Mouse (Mus musculus): ENCODE data around the gene Lonp2.

Lonp2 gene

DNA sequence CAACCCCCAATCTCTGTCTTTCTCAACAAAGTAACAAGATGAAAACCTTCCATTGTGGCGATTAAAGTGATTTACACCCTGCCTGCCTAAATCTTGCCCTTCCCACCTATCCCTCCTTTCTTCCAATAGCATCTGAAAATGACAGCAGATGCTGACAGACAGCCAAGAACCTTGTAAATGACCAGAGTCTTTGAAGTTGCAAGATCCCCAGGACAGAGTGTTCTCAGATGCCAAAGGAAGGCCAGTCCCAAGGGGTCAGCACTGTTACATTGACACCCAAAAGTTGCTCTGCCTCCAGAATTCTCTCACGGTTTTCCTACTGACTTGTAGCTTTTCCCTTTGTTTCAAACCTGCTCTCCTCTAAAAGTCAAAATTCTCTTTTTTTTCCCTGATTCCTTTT, 126.0 kb downstream of the Lonp2 start:
- no peak for DNase-seq (ENCODE audit: low spot score)

DNA sequence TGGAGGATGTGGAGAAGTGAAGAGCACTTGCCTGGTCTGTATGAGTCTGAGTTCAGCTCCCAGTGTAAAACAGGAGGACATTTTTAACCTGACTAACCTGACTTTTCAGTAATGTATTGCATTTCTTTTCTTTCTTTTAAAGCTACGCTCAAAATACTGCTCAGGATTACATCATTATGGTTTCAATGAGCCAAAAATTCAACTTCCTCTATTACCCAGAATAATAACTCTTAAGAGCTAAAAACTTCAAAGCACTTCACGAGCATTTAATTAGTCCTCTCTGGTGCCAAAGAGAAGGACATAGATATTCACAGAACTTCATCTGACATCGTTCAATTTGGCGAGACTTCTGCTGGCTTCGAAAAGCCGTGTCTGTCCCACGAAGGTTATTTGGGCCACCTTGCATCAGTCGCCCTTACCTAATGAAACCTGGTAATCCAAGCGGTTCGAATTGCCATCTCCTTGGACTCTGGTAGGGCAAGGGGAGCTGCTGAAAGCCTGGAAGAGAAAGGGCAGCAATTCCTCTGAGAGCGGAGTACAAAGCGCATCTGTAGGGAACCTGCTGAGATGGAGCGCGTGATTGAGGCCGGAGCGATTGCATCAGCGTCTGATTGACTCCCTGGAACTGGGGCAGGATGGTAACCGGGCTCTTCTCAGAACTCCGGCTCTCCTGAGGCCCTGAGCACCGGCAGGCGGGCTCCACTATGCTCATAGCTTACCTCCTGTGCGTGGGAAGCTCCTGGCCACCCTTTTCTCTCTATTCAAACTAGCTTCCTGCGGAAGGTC, 133.3 kb downstream of the Lonp2 start:
- no peak for DNase-seq (ENCODE audit: low spot score)

DNA sequence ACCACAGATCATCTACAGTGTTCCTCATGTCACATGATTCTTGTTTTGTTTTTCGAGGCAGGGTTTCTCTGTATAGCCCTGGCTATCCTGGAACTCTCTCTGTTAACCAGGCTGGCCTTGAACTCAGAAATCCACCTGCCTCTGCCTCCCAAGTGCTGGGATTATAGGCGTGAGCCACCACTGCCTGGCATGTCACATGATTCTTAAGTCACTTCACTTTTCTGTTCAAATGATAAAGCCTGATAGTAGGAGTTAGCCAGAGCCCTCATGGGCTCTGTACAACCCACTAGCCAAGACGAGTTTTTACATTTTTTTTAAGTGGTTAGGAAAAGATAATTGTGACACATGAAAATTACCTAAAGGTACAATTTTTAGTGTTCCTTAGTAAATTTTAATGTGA, 134.8 kb downstream of the Lonp2 start:
- DNase-seq (ENCODE audit: low spot score) = no peak

DNA sequence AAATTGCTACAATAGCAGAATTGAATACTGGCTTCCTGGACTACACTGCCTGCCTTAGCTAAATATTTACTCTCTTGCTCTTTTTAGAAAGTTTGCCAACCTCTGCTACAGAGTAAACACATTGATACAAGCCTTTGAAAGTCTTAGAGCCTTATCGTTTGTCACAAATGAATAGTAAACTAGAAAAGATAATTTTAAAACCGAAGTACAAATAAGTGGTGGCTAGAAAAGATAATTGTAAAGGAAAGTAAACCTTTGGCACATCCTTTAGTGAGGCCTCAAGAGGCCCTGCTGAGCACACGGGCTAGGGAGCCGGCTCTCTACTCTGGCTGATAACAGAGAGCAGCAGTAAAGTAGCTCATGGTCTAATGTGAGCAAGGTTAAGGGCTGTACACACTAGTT, 135.2 kb downstream of the Lonp2 start:
- DNase-seq (ENCODE audit: low spot score) = no peak

DNA sequence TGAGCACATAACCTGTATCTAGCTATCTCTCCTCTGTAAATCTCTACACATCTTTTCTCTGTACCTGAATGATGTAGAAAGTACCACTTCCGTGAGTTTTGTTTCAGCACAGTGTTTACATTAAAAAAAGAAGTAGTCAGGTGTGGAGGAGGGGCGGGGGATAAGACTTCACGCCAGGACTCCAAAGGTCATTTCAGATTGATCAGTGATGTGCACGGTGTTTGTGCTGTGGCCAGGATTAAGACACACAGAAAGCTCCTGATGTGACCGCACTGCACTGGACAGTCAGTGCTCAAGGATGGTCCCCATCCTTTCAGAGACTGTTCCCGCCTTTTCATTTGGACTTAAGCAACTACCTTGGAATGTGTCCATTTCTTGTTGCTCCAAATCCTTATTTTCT, 136.9 kb downstream of the Lonp2 start:
- DNase-seq (ENCODE audit: low spot score) = no peak

DNA sequence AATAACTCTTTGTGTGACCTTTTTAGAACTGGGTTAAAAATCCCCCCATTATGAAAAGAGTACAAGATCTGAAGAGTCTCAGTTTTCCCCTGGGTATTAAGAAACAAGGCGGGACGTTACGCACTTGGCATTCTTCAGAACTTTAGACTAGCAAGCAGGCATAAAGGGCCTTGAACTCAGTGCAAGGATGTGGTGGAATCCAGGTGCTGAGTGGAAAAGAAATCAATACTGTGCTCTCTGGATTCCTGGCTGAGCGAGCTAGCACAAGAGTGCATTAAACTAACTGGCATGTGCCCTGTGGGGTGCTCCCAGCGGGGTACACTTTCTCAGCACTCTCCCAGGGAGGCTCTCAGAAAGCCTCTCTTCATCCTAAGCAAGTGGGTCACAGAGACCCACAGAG, 139.0 kb downstream of the Lonp2 start:
- DNase-seq (ENCODE audit: low spot score) = no peak

DNA sequence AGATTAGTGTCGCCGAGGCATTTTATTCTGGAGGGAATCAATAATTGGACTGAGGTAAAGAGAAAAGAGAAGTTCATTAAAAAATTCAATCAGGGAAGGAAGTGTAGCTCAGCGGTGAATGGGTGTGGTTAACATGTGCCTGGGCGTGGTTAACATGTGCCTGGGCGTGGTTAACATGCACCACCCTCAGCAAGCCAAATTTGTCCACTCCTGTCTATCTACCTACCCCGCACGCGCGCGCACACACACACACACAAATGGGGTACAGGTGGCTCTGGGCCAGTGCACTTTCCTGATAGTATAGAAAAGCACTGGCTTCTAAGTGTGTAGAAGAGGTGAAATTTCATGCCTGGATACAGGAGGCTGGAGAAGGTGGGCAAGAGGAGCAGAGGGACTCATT, 141.3 kb downstream of the Lonp2 start:
- no peak for DNase-seq (ENCODE audit: low spot score)

DNA sequence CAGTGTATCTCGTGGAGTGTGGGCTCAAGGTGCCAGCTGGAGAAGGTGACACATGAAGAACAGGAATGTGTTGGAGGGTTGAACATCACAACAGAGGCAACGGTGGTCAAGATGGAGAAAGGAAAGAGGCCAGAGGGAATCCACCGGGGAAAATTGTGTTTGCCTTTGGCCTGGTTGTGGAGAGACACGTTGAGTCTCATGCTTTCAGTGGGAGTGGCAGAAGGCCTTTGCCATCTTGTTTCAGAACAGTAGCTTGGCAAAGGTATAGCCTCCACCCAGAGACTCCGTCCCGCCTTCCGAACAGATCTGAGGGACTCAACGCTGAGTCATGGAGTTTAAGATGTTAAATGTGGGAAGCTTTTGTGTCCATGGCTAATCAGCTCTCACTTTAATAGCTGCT, 141.8 kb downstream of the Lonp2 start:
- no peak for DNase-seq (ENCODE audit: low spot score)

DNA sequence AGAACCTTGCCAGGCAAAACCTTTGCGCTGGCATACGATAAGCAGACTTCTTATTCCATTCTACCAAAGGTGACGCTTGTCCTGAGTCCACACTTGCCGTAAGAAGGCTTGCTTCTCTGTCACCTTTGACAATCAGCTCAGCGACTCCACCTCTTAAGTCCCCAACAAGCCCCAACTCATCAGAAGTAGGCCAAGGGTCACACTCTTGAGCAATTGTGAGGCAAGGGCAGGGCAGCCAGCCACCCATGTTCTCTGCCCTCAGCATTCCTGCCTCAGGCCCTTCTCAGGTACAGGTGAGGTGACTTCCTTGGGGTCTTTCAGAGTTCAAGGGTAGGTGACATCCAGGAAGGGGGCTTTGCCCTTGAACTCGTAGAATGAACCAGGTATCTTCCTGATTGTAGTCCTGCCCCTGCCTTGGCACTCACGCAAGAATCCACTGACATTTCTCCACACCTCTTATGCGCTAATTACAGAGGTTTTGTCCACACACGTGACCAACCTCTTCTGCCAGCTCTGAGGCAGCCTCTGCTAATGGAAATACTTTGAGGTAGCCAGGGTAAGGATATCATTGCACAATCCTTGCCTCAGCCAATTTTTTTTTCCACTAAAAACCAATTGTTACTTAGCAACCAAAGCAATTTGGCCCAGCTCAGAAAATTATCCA, 142.8 kb downstream of the Lonp2 start:
- no peak for DNase-seq (ENCODE audit: low spot score)

DNA sequence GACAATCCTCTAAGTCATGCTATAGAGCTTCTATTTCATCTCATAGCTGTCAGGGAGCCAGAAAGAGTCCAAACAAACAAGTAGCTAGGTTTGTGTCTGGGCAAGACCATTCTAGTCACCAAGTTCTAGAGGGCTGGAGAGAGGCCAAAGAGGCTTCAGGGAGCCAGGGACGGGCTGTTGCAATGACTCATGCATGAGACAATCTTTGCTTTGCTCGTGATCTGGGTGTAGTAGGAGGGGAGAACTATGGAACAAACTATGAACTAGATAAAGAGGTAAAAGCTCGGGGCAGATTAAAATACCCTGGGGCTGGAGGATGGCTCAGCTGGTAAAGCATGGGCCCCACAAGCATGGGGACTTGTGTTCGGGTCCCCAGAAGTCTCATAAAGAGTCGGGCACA, 144.7 kb downstream of the Lonp2 start:
- peak; percentile 64 for DNase-seq (ENCODE audit: low spot score)

DNA sequence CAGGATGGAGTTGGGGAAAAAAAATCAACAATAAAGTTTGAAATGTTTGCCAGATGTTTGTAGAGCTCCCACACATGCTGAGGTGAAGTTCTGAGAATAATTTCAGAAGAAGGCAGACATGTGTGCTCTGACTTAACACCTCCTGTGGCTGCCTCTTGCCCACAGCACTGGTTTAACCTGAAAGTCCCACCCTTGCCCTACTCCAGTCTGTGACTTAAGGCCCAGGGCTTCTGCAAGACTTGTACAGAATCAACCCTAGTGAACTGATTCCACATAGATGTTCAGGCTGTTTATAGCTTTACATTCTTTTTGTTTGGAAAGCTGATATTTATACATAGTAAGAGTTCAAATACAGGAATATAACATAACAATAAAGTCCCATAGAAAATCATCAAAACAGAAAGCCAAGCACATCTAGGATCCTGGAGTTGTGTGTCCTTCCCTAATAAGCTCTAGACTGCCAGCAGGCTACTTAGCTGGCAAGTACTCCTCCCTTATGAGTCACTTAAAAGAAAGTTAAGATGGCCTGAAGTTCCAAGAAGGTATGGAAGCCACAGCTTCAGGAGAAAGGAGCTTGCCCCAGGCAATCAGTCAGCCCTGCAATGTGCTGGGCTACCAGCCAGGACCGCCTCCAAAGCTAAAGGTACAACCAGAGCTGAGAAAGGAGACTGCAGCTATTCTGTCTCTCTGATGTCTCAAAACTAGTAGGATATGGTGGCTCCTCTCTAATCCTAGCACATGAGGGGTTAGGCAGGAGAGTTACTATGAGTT, 146.3 kb downstream of the Lonp2 start:
- no peak for DNase-seq (ENCODE audit: low spot score)

Measured in ovary, adult 18-20 months (tissue).